In the genomic region with DNA sequence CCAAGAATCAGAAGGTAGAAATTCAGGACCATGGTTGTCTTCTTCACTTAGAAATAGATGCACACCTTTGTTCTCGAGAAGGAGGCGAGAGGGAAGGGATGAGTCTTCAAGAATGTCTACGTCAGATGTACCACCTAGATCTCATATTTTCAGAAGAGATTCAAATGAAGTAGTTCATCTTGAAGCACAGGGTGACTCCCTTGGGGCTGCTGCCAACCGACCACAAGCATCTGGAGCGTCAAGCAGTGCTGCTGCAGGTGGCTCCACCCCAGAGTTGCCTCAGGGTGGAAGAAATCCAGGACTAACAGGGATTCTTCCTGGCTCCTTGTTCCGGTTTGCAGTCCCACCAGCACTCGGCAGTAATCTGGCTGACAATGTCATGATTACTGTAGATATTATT, we compare ENCODE assay signal across 20 mouse cellular contexts.
"Had no signal": no experiment of that assay in that cellular context is flagged by ENCODE, and none has a peak within 500 bp of the region (broad histone marks: within the 10 kb centered on the region; RNA-seq: fewer than 3 reads in every experiment).

No protein-coding gene starts in this region.

- H3K9ac ChIP-seq: kidney, embryonic 15.5 days; limb, embryonic 13.5 days; liver, embryonic 12.5 days; liver, embryonic 15.5 days; lung, embryonic 15.5 days; midbrain, embryonic 12.5 days; midbrain, embryonic 15.5 days; neural tube, embryonic 13.5 days had no signal

- H3K4me2 ChIP-seq: kidney, embryonic 15.5 days; limb, embryonic 13.5 days; liver, embryonic 12.5 days; liver, embryonic 15.5 days; lung, embryonic 15.5 days; midbrain, embryonic 12.5 days; midbrain, embryonic 15.5 days; neural tube, embryonic 13.5 days had no signal

- DNase-seq: kidney, adult 8-10 months; kidney, postnatal 10 days; kidney, postnatal 36 days; liver; lung, postnatal 14 days; retina, postnatal 1 day; right cerebral cortex, postnatal 25 days; spleen, adult 18-20 months; thymus, adult 18-20 months; thymus, postnatal 36 days had no signal

- H3K27me3 ChIP-seq: kidney, embryonic 15.5 days; limb, embryonic 13.5 days; liver, embryonic 12.5 days; liver, embryonic 15.5 days; lung, embryonic 15.5 days; midbrain, embryonic 12.5 days; midbrain, embryonic 15.5 days; neural tube, embryonic 13.5 days had no signal

- H3K9me3 ChIP-seq: kidney, embryonic 15.5 days; limb, embryonic 10.5 days; limb, embryonic 13.5 days; liver, embryonic 12.5 days; liver, embryonic 15.5 days; lung, embryonic 15.5 days; midbrain, embryonic 12.5 days; midbrain, embryonic 15.5 days; neural tube, embryonic 13.5 days had no signal

- ATAC-seq: liver, embryonic 12.5 days; midbrain, embryonic 15.5 days had no signal

- H3K4me1 ChIP-seq: kidney, embryonic 15.5 days; limb, embryonic 10.5 days; limb, embryonic 13.5 days; liver, embryonic 12.5 days; lung, embryonic 15.5 days; midbrain, embryonic 12.5 days; midbrain, embryonic 15.5 days; neural tube, embryonic 13.5 days had no signal

- H3K27ac ChIP-seq: kidney, embryonic 15.5 days; limb, embryonic 10.5 days; limb, embryonic 13.5 days; liver, embryonic 12.5 days; liver, embryonic 15.5 days; lung, embryonic 15.5 days; macrophage; midbrain, embryonic 12.5 days; midbrain, embryonic 15.5 days; neural tube, embryonic 13.5 days had no signal

- H3K4me3 ChIP-seq: kidney, embryonic 15.5 days; limb, embryonic 10.5 days; limb, embryonic 13.5 days; liver, embryonic 12.5 days; liver, embryonic 15.5 days; lung, embryonic 15.5 days; midbrain, embryonic 12.5 days; midbrain, embryonic 15.5 days; neural tube, embryonic 13.5 days had no signal
